ENCODE assay signal across 10 mouse cellular contexts in the genomic region with DNA sequence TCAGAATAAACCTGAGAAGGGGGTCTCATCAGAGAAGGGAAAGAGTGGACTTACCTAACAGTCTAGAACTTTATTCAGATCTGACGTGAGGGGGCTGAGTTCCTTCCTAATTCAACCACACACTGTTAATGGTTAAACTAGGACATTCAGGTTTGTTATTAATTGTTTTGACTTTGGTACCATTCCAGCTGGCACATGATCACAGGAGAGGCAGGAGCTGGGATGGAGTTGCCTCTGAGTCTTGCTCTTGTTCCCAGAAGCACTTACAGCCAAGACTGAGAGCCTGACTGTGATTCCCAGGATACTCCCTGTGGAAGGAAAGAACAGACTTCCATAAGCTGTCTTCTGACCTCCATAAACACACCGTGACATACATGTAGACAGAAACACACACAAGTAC. TPM values are rescaled to one million over a fixed set of nuclear protein-coding genes. Genes with fewer than 3 reads are reported as not detected.
A peak's percentile ranks its signal among the peaks of the same experiment; 100 is the strongest.
DNase-seq lines count a peak whose midpoint lies in the region; ATAC-seq and TF ChIP-seq lines count a peak whose summit lies in the region.
"Had no signal": no experiment of that assay in that cellular context is flagged by ENCODE, and none has a peak within 500 bp of the region (broad histone marks: within the 10 kb centered on the region; RNA-seq: fewer than 3 reads in every experiment).

No protein-coding gene starts in this region.

- H3K9ac ChIP-seq in hindbrain, postnatal 0 days (replicated peaks; ENCODE audit: low read length): no peak overlapping the region
- H3K9ac ChIP-seq in hindbrain, embryonic 14.5 days: no peak overlapping the region
- no peak overlapping the region for H3K9ac ChIP-seq in kidney, embryonic 16.5 days (replicated peaks; ENCODE audit: low read length)

- H3K36me3 ChIP-seq in hindbrain, postnatal 0 days (ENCODE audit: insufficient read depth, low read length): no peaks in the 10 kb centered on the region
- no peaks in the 10 kb centered on the region for H3K36me3 ChIP-seq in hindbrain, embryonic 14.5 days (replicated peaks; ENCODE audit: control insufficient read depth, insufficient read depth)
- no peaks in the 10 kb centered on the region for H3K36me3 ChIP-seq in kidney, embryonic 16.5 days (ENCODE audit: insufficient read depth, low read length)
- no peaks in the 10 kb centered on the region for H3K36me3 ChIP-seq in hindbrain, embryonic 10.5 days

- no peaks in the 10 kb centered on the region for H3K9me3 ChIP-seq in hindbrain, postnatal 0 days (ENCODE audit: low read length)
- H3K9me3 ChIP-seq in hindbrain, embryonic 14.5 days (ENCODE audit: control insufficient read depth, low read length): no peaks in the 10 kb centered on the region
- no peaks in the 10 kb centered on the region for H3K9me3 ChIP-seq in kidney, embryonic 16.5 days (ENCODE audit: low read length)
- H3K9me3 ChIP-seq in hindbrain, embryonic 10.5 days: no peaks in the 10 kb centered on the region

- H3K4me1 ChIP-seq in hindbrain, postnatal 0 days (ENCODE audit: insufficient read depth, low read length): no peaks in the 10 kb centered on the region
- no peaks in the 10 kb centered on the region for H3K4me1 ChIP-seq in hindbrain, embryonic 14.5 days (replicated peaks; ENCODE audit: control insufficient read depth, insufficient read depth, low read length)
- H3K4me1 ChIP-seq in kidney, embryonic 16.5 days (ENCODE audit: insufficient read depth, low read length): peaks cover 8% of the 10 kb centered on the region
- no peaks in the 10 kb centered on the region for H3K4me1 ChIP-seq in hindbrain, embryonic 10.5 days (replicated peaks)

- peak; percentile 35 for DNase-seq in hindbrain, postnatal 0 days (ENCODE audit: low spot score)
- no peak for DNase-seq in hindbrain, embryonic 14.5 days (ENCODE audit: low spot score)
- peak; percentile 80 for DNase-seq in adrenal gland, postnatal 14 days
- peak; percentile 33 to 56 for DNase-seq in lung, postnatal 4 days
- no peak for DNase-seq in right cerebral cortex, postnatal 4 days
- DNase-seq in thymus, postnatal 25 days: no peak
- DNase-seq in hindbrain, embryonic 10.5 days (ENCODE audit: low spot score): no peak
- DNase-seq: heart, adult 2 months had no signal

- no peak overlapping the region for H3K27ac ChIP-seq in hindbrain, postnatal 0 days
- H3K27ac ChIP-seq in hindbrain, embryonic 14.5 days: no peak overlapping the region
- H3K27ac ChIP-seq in kidney, embryonic 16.5 days (ENCODE audit: low read length): peak overlapping the region; percentile 36
- no peak overlapping the region for H3K27ac ChIP-seq in hindbrain, embryonic 10.5 days
- H3K27ac ChIP-seq: heart, adult 2 months had no signal

- no peak for ATAC-seq in hindbrain, postnatal 0 days
- ATAC-seq in hindbrain, embryonic 14.5 days (ENCODE audit: low FRiP score): no peak
- peak; percentile 68; the same call in 1 of the 2 replicates for ATAC-seq in kidney, embryonic 16.5 days (ENCODE audit: low FRiP score, low TSS enrichment)
- ATAC-seq: forebrain, embryonic 16.5 days had no signal

- 45% methylated on average over 2 of the region's 2 CpGs for WGBS in hindbrain, postnatal 0 days
- WGBS in hindbrain, embryonic 14.5 days: 65% methylated on average over 2 of the region's 2 CpGs
- 47% methylated on average over 2 of the region's 2 CpGs for WGBS in kidney, embryonic 16.5 days
- 90% methylated on average over 2 of the region's 2 CpGs for WGBS in hindbrain, embryonic 10.5 days

- TF ChIP-seq CTCF in hindbrain, postnatal 0 days (IDR thresholded peaks at IDR 0.05; ENCODE audit: low read depth): no peak

- no peak overlapping the region for H3K4me2 ChIP-seq in hindbrain, postnatal 0 days (ENCODE audit: low read depth, low read length)
- H3K4me2 ChIP-seq in hindbrain, embryonic 14.5 days (replicated peaks): no peak overlapping the region
- peak overlapping the region; percentile 7; the same call in 1 of the 2 replicates for H3K4me2 ChIP-seq in kidney, embryonic 16.5 days (replicated peaks; ENCODE audit: low read depth, low read length)

- H3K4me3 ChIP-seq in hindbrain, postnatal 0 days (ENCODE audit: low read length): no peak overlapping the region
- H3K4me3 ChIP-seq in hindbrain, embryonic 14.5 days (replicated peaks; ENCODE audit: low read length): no peak overlapping the region
- H3K4me3 ChIP-seq in kidney, embryonic 16.5 days (ENCODE audit: low read length): no peak overlapping the region
- no peak overlapping the region for H3K4me3 ChIP-seq in hindbrain, embryonic 10.5 days
- H3K4me3 ChIP-seq: heart, adult 2 months had no signal

- H3K27me3 ChIP-seq in hindbrain, postnatal 0 days (ENCODE audit: insufficient read depth, low read length): no peaks in the 10 kb centered on the region
- no peaks in the 10 kb centered on the region for H3K27me3 ChIP-seq in hindbrain, embryonic 14.5 days (ENCODE audit: control insufficient read depth, insufficient read depth, low read length)
- H3K27me3 ChIP-seq in kidney, embryonic 16.5 days (ENCODE audit: insufficient read depth, low read length): no peaks in the 10 kb centered on the region
- H3K27me3 ChIP-seq in hindbrain, embryonic 10.5 days (ENCODE audit: insufficient read depth, poor library complexity, severe bottlenecking): no peaks in the 10 kb centered on the region

RNA-seq across cellular contexts. Expression of a gene that starts 8.0 kb away (rescaled TPM):
- total RNA-seq in hindbrain, postnatal 0 days (2014; rRNA removed): 523 and 571 TPM in 2 replicates
- polyA plus RNA-seq in hindbrain, postnatal 0 days (2015; fragmentation: Nextera tagmentation; extraction: Ambion mirVana): 752 and 790 TPM in 2 replicates
- polyA plus RNA-seq in hindbrain, embryonic 14.5 days (2014; fragmentation: Nextera tagmentation; extraction: Ambion mirVana): 712 and 742 TPM in 2 replicates
- total RNA-seq in adrenal gland, postnatal 14 days (2021): 639 and 649 TPM in 2 replicates
- 869 and 947 TPM in 2 replicates for polyA plus RNA-seq in kidney, embryonic 16.5 days (2015; fragmentation: Nextera tagmentation; extraction: Ambion mirVana)
- 559 and 600 TPM in 2 replicates for polyA plus RNA-seq in hindbrain, embryonic 10.5 days (2016; fragmentation: Nextera tagmentation; extraction: Ambion mirVana)

RNA-seq across cellular contexts. Expression of a gene that starts 25.9 kb away (rescaled TPM):
- total RNA-seq in hindbrain, postnatal 0 days (2014; rRNA removed): 119 and 136 TPM in 2 replicates
- polyA plus RNA-seq in hindbrain, postnatal 0 days (2015; fragmentation: Nextera tagmentation; extraction: Ambion mirVana): 589 and 626 TPM in 2 replicates
- polyA plus RNA-seq in hindbrain, embryonic 14.5 days (2014; fragmentation: Nextera tagmentation; extraction: Ambion mirVana): 432 and 436 TPM in 2 replicates
- total RNA-seq in adrenal gland, postnatal 14 days (2021): 546 and 672 TPM in 2 replicates
- 1,468 and 1,536 TPM in 2 replicates for polyA plus RNA-seq in kidney, embryonic 16.5 days (2015; fragmentation: Nextera tagmentation; extraction: Ambion mirVana)
- 1,211 and 1,387 TPM in 2 replicates for polyA plus RNA-seq in hindbrain, embryonic 10.5 days (2016; fragmentation: Nextera tagmentation; extraction: Ambion mirVana)

RNA-seq across cellular contexts. Expression of a gene that starts 31.7 kb away (rescaled TPM):
- 40.5 and 53.2 TPM in 2 replicates for total RNA-seq in hindbrain, postnatal 0 days (2014; rRNA removed)
- polyA plus RNA-seq in hindbrain, postnatal 0 days (2015; fragmentation: Nextera tagmentation; extraction: Ambion mirVana): 73.9 and 78.7 TPM in 2 replicates
- 86.3 and 88.9 TPM in 2 replicates for polyA plus RNA-seq in hindbrain, embryonic 14.5 days (2014; fragmentation: Nextera tagmentation; extraction: Ambion mirVana)
- 51.1 and 51.6 TPM in 2 replicates for total RNA-seq in adrenal gland, postnatal 14 days (2021)
- 144 and 169 TPM in 2 replicates for polyA plus RNA-seq in kidney, embryonic 16.5 days (2015; fragmentation: Nextera tagmentation; extraction: Ambion mirVana)
- polyA plus RNA-seq in hindbrain, embryonic 10.5 days (2016; fragmentation: Nextera tagmentation; extraction: Ambion mirVana): 178 and 293 TPM in 2 replicates

RNA-seq across cellular contexts. Expression of a gene that starts 48.7 kb away (rescaled TPM):
- 20.5 and 20.6 TPM in 2 replicates for total RNA-seq in hindbrain, postnatal 0 days (2014; rRNA removed)
- 20.2 TPM in 2 replicates for polyA plus RNA-seq in hindbrain, postnatal 0 days (2015; fragmentation: Nextera tagmentation; extraction: Ambion mirVana)
- polyA plus RNA-seq in hindbrain, embryonic 14.5 days (2014; fragmentation: Nextera tagmentation; extraction: Ambion mirVana): 11.0 and 14.8 TPM in 2 replicates
- 39.5 and 41.9 TPM in 2 replicates for total RNA-seq in adrenal gland, postnatal 14 days (2021)
- polyA plus RNA-seq in kidney, embryonic 16.5 days (2015; fragmentation: Nextera tagmentation; extraction: Ambion mirVana): 27.0 and 30.6 TPM in 2 replicates
- polyA plus RNA-seq in hindbrain, embryonic 10.5 days (2016; fragmentation: Nextera tagmentation; extraction: Ambion mirVana): 38.0 and 40.5 TPM in 2 replicates

RNA-seq across cellular contexts. Expression of a gene that starts 48.8 kb away (rescaled TPM):
- 11.5 and 26.7 TPM in 2 replicates for total RNA-seq in hindbrain, postnatal 0 days (2014; rRNA removed)
- 9.4 and 10.0 TPM in 2 replicates for polyA plus RNA-seq in hindbrain, postnatal 0 days (2015; fragmentation: Nextera tagmentation; extraction: Ambion mirVana)
- polyA plus RNA-seq in hindbrain, embryonic 14.5 days (2014; fragmentation: Nextera tagmentation; extraction: Ambion mirVana): 11.3 and 11.5 TPM in 2 replicates
- total RNA-seq in adrenal gland, postnatal 14 days (2021): 18.8 and 19.6 TPM in 2 replicates
- polyA plus RNA-seq in kidney, embryonic 16.5 days (2015; fragmentation: Nextera tagmentation; extraction: Ambion mirVana): 28.8 and 40.2 TPM in 2 replicates
- polyA plus RNA-seq in hindbrain, embryonic 10.5 days (2016; fragmentation: Nextera tagmentation; extraction: Ambion mirVana): 33.1 and 37.4 TPM in 2 replicates

Comparison
In these comparisons a context has a peak if more than half of its experiments do, and no peak if none do; other contexts are left out.
1. DNase-seq: peak in hindbrain, postnatal 0 days (single experiment), adrenal gland, postnatal 14 days (single experiment) and lung, postnatal 4 days (2 of 2); none in hindbrain, embryonic 14.5 days (single experiment), right cerebral cortex, postnatal 4 days (single experiment), thymus, postnatal 25 days (single experiment) and hindbrain, embryonic 10.5 days (single experiment).